Mouse (Mus musculus) ES-E14 (cell line): ENCODE results near the gene Dock4.

Experiments
- CHD2 ChIP-seq: IDR thresholded peaks from 2 replicates; pipeline ENCODE4 v1.6.1; 2014; ENCODE audit warnings: mild to moderate bottlenecking, low read depth, low read length, inconsistent platforms
- HCFC1 ChIP-seq: IDR thresholded peaks from 2 replicates; pipeline ENCODE4 v1.6.1; 2012; ENCODE audit warnings: low read length, inconsistent platforms, borderline replicate concordance; ENCODE audit not compliant: insufficient read depth
- MAFK ChIP-seq: IDR thresholded peaks from 2 replicates; pipeline ENCODE4 v1.6.1; 2014; ENCODE audit warnings: mild to moderate bottlenecking, low read depth, low read length, inconsistent platforms; ENCODE audit not compliant: insufficient read depth
- ZC3H11A ChIP-seq: IDR thresholded peaks from 2 replicates; pipeline ENCODE4 v1.6.1; 2012; ENCODE audit warnings: low read depth, mild to moderate bottlenecking, inconsistent platforms, low read length, borderline replicate concordance
- ZNF384 ChIP-seq: IDR thresholded peaks from 2 replicates; pipeline ENCODE4 v1.6.1; 2012; ENCODE audit warnings: low read depth, low read length, inconsistent platforms

GRCm38 (mm10) chr12:40792184-40792650, 346.5 kb downstream of the Dock4 start:
- TF ChIP-seq MAFK: no peak
- TF ChIP-seq ZC3H11A: no peak
- no peak for TF ChIP-seq HCFC1
- no peak for TF ChIP-seq ZNF384
- TF ChIP-seq CHD2: no peak
